Mouse (Mus musculus): ENCODE results near the gene Ciz1.

GRCm38 (mm10) chr2:32419359-32419758 is 67.2 kb downstream of the Ciz1 start:
- no peak for TF ChIP-seq CTCF (IDR thresholded peaks at IDR 0.05; ENCODE audit: low read depth)
- no peak for TF ChIP-seq EP300 (IDR thresholded peaks at IDR 0.05; ENCODE audit: low read depth)
